Mouse (Mus musculus): ENCODE data around the gene Ogfod1.

Ogfod1 gene

DNA sequence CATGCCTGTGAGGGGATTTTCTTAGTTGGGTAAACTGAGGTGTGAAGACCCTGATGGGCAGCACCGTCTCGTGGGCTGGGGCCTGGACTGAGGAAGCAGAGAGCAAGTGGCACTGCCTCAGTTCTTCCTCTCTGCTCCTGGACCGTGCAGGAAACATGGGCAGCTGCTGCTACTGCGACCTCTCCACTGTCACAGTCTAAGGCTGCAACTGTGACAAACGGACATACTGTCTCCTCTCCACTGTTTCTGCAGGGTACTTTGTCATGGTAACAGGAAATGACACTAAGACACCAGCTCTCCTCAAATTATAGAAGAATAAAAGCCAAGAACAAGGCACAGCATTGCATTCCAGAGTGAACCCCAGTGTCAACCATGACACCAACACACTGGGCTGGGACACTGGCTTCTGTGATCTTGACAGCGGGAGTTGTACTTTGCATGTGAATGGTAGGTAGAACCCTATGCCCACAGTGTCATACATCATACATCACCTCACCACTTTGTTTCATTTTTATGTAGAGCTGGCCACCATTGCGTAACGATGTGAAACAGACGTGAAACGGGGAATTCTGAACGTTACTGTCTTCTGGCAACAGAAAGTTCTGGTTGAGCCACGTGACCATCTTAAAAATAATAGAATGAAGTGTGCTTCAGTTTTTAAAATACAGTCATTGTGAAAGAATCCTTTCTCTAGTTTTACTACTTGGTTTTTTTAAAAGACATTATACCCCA is 39.6 kb downstream of the Ogfod1 start:
- no peak for DNase-seq

DNA sequence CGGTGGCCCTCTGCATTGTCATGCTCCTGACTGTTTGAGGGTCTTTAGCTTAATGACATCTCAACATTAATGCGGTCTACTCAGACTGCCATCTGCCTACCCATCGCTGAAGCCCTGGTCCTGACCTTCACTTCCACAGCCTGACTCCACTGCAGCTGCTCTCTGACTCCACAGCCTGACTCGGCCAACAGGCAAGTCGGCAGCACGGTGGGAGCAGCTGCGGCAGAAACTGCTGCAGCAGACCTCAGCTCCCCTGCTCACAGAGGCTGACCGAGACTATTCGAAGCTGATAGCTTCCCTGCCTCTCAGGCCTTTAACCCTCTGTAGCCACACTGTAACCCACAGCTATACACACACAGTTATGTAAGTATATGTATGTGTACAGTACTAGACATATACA is 51.0 kb downstream of the Ogfod1 start:
- DNase-seq: no peak

DNA sequence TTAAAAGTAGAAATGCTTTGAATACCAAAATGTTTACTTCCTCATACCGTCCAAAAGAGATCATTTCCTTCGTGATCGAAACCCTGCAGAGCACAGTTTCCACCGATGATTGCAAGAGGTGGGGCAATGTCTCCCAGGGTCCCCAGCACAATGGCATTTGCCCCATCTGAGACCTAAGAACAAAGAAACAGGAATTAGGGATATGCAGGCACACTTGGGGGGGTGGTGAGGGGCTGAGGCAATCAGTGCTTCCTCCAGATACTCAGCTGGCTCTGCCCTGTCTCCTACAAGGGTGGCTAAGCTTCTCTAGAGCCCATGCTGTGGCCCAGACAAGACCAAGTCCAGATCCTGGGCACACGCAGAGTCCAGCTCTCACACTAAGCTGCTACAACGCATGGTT is 52.7 kb downstream of the Ogfod1 start:
- DNase-seq: no peak

DNA sequence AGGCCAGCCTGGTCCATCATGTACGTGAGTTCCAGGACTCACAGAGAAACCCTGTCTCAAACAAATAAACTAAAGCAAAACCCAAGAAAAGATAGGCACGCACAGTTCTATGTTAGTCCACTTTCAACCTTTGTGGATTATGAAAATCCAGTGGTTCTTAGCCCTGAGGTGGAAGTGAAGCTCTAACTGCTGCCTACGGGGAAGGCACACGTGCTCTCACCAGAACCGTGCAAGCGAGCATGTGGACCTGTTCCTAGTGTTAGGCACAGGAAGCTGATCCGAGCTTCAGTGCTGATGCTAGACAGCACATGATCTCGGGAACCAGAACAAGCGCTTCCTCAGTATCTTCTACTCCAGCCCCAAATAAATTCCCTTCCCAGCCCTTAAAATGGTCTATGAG is 55.9 kb downstream of the Ogfod1 start:
- DNase-seq: no peak

DNA sequence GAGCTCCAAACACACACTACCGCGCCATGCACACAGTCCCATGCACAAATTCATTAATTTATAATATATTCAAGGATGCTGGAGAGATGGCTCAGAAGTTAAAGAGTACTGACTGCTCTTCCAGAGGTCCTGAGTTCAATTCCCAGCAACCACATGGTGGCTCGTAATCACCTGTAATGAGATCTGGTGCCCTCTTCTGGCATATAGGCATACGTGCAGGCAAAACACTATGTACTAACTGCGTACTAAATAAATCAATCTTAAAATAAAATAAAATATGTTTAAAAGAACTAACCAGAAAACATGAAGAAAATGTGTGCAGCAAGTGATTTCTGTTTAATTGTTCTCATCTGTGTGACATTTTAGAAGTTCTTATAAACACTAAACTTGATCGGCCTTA is 57.3 kb downstream of the Ogfod1 start:
- DNase-seq: no peak

DNA sequence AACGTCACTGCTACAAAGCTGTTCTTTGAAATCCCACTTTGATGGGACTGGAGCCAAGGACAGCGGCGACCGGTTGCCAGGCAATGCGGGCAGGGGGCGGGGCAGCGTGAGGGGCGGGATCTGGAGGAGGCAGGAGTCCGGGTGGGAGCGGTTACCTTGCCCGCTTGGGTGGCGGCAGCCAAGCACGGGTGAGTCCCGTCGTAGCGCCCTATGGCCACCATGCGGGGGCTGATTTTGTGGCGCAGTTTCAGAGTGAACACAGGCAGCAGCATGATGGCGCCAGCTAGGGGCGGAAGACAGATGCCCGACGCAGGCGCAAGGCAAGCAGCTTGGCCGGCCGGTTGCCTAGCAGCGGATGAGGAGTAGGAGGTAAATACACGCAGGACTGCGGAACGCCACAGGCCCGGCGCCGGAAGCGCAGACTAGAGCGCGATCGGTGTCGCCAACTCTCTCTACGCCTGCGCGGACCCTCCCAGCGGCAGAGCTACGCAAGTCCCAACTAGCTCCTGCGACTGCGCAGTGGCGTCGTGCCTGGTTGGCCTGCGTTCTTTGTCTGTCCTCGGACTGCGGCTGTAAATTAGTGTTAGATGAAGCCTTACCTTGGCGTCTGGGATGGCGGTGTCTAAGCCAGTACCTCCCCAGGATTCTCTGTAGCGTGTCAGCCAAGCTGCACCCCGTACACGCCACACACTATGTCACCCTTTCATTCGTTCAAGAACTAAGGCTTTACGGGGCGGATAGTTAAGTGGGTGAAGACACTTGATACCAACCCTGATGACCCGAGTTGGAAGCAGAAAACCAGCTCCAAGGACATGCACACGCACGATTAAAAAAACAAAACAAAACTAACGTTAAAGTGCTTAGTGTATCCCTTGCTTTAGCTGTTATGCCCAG is 61.3 kb downstream of the Ogfod1 start, which contains the start of gene Bbs2:
TSS of gene Bbs2 (minus strand) at position 848 of the 894 bp plus-strand sequence.
- peak; percentile 99 for DNase-seq

DNA sequence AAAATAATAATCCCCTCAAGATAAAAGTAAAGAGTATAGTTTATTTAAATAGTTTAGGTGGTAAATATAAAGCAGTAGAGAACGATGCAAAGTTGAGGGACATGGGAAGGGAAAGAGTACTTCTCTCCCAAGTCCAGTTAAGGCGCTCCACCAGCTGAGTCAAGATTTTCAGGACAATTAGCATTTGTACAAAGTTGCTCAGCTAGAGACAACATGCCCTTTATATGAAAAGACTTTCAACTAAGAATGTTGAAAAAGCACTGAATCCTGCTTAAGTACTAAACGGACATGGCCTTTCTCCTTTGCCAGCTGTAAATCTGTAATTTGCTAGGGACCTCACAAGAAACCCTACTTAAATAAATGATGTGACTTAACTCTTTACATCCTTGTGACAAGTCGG is 62.0 kb downstream of the Ogfod1 start:
- DNase-seq: no peak

DNA sequence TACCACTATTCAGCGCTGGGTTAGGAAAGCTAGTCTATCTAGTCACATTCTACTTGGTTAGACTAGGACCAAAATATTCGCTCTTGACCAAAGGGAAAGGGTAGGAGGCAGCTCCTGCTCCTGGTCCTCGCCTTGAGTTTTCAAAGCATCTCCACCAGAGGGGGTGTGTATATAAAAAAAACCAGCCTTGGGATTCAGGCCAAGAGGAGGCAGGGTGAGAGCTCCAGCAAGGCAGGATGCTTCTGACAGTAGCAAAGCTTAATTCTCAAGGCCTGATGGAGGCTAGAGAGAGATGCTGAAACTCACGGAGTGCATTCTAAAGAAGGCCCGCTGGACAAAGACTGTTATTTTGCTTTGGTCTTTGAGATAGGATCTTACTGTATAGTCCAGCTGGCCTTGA is 67.1 kb downstream of the Ogfod1 start:
- no peak for DNase-seq

DNA sequence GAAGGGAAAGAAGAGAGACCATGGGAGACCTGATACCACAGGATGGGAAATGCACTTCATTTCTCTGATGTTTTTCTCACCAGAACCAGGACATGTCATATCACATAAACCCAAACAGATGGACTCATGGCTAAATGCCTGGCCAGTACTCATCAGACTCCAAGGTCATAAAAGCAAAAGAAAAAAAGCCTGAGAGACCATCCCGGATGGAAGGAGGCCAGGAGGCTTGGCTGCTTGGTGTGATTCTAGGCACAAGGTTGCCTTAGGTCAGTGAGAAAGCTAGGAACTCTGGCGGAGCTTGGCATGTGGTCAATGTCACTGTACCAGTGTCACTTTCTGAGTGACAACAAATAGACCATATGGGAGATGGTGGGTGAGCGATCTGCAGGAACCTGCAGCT is 70.9 kb downstream of the Ogfod1 start:
- DNase-seq: no peak

DNA sequence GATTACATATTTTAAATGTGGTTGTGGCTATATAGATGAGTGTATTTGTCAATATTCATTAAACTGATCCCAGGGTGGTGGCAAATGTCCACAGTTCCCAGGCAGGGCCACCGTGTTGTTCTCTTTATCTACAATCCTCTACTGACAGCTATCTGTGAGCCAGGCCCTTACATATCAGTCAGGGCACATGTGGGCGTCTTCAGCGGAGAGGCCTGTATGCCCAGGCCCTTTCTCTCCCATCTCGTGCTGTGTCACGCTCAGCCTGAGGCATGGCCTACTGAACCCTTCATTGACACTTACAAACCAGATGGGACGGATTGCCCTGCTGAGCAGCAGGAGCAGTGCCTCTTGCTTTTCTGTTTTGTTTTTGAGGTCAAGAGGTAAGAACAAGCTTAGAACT is 72.4 kb downstream of the Ogfod1 start:
- DNase-seq: no peak

DNA sequence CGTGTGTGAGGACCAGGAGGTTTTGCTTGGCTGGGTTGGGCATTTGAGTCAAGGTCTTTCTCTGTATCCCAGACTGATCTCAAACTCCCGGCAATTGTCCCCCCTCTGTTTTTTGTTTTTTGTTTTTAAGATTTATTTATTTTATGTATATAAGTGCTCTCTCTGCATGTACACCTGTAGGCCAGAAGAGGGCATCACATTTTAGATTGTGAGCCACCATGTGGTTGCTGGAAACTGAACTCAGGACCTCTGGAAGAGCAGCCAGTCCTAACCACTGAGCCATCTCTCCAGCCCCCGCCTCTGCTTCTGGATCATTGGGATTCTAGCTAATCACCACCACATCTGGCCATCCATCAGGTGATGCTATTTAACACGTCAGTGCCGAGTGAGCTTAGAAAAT is 72.8 kb downstream of the Ogfod1 start:
- DNase-seq: no peak

DNA sequence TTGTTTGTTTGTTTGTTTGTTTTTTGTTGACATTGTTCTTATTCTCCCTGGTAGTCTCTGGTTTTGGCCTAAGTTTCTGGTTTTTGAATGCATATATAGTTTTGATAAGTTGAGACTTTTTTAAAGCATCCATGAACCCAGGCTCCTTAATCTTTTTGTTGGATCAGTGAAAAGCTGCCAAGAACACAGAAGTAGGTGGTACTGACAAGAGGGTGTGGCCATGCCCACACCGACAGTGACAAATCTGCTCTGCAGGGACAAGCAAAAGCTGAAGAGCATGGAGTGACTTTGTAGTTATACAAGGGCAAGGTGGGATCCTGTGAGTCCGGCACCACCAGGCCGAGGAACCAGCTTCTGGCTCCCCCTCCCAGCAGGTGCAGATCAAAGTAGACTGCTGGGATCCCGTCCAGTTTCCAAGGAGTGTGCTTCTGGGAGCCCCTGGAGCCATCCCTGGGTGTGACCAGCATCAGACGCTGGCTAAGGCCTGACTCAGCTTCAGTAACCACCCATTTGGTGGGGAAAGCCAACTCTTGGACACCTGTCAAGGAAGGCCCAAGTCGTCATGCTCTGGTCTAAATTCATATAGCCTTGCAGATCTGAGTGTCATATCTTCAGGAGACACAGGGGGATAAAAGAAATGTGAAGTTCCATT is 73.7 kb downstream of the Ogfod1 start:
- no peak for DNase-seq

DNA sequence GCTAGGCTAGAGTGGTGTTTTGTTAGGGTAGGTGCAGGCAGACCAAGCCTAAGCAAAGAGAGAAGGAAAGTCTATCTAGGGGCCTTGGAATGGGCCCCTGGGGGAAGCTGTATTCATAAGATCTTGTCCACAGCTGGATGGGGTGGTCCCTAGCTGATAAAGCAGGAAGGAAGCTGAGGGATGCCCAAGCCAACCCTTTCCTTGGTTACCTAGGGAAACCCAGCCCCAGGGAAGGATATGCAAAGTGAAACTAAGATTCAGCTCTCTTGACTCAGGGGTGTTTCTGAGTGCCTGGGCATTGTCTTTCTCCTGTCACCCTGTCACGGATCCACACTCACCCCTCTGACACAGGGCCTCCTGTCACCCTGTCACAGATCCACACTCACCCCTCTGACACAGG is 76.4 kb downstream of the Ogfod1 start:
- DNase-seq: no peak

DNA sequence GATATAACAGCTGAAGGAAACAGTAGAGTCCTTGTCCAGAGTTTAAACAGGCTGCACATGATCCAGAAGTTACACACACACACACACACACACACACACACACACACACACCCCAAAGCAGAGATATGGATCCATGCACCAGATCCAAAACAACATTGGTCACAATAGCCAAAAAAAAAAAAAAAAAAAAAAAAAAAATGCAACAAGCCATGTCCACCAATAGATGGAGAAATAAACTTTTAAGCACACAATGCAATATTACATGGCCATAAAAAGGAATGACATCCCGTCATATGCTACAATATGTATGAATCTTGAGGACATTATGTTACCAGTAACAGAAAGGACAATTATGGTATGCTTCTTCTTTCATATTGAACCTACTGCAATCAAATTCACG is 77.0 kb downstream of the Ogfod1 start:
- no peak for DNase-seq

Measured in cerebellum, adult 8-10 months (tissue).